Mouse (Mus musculus): ENCODE measurements around the gene Olig2.

Olig2 gene

GRCm38 (mm10) chr16:91270212-91270971 lies 45.1 kb downstream of the Olig2 start:
- DNase-seq (ENCODE audit: low read depth, low spot score): no peak

- DNase-seq (ENCODE audit: low read depth, low spot score): no peak
Measured at GRCm38 (mm10) chr16:91270982-91271549, 45.8 kb downstream of the Olig2 start.

GRCm38 (mm10) chr16:91271634-91272033 lies 46.4 kb downstream of the Olig2 start:
- no peak for DNase-seq (ENCODE audit: low read depth, low spot score)

All from skeletal muscle tissue, adult 2 months (tissue).